Mouse (Mus musculus): ENCODE measurements at regions not wholly inside any gene's neighbourhood (a gene's known extent, or its start where the extent isn't known, plus 50 kb on each side); places are given as distances from the start of the nearest gene placed in this dataset.

DNA sequence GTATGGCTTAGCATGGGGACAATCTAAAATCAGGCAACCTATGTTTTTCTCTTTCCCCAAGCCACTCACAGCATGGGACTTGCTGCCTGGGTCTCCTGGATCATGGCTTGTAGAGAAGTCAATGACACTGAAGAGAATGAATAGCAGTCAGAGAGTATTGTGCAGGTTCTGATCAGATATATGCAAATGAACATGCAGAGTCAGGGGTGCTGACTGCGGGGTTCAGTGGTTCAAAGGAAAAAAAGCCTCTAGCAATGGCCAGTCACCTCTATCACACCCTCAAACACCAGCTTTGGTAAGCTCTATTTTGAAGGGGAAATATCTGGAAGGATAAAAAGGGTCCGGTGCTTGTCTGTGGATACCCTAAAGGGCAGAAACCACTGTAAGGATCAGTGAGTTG, 237.9 kb upstream of the Trib2 start:
- H3K4me2 ChIP-seq (ENCODE audit: low read depth, low read length) = no peak overlapping the region
- no peaks in the 10 kb centered on the region for H3K27me3 ChIP-seq (ENCODE audit: control insufficient read depth, insufficient read depth, low read length)
- no peaks in the 10 kb centered on the region for H3K36me3 ChIP-seq (ENCODE audit: control insufficient read depth, insufficient read depth, low read length)
- no peaks in the 10 kb centered on the region for H3K9me3 ChIP-seq (ENCODE audit: control insufficient read depth, low read length)
- H3K27ac ChIP-seq (ENCODE audit: low read depth, low read length) = no peak overlapping the region
- H3K9ac ChIP-seq (replicated peaks; ENCODE audit: low read depth, low read length) = no peak overlapping the region
- 85% methylated on average over 2 of the region's 2 CpGs for WGBS
- no peaks in the 10 kb centered on the region for H3K4me1 ChIP-seq (ENCODE audit: control insufficient read depth, insufficient read depth, low read length)
- H3K4me3 ChIP-seq (ENCODE audit: low read depth, low read length) = no peak overlapping the region
- no peak for ATAC-seq (ENCODE audit: low read depth)

- H3K4me1 ChIP-seq (ENCODE audit: control insufficient read depth, insufficient read depth, low read length) = no peaks in the 10 kb centered on the region
- H3K9me3 ChIP-seq (ENCODE audit: control insufficient read depth, low read length) = no peaks in the 10 kb centered on the region
- no peak overlapping the region for H3K27ac ChIP-seq (ENCODE audit: low read depth, low read length)
- H3K4me3 ChIP-seq (ENCODE audit: low read depth, low read length) = no peak overlapping the region
- WGBS = 74% methylated on average over 3 of the region's 3 CpGs
- no peak for ATAC-seq (ENCODE audit: low read depth)
- H3K9ac ChIP-seq (replicated peaks; ENCODE audit: low read depth, low read length) = no peak overlapping the region
- H3K27me3 ChIP-seq (ENCODE audit: control insufficient read depth, insufficient read depth, low read length) = no peaks in the 10 kb centered on the region
- no peaks in the 10 kb centered on the region for H3K36me3 ChIP-seq (ENCODE audit: control insufficient read depth, insufficient read depth, low read length)
- H3K4me2 ChIP-seq (ENCODE audit: low read depth, low read length) = no peak overlapping the region
Observed at GRCm38 (mm10) chr12:16053735-16054134, 237.0 kb upstream of the Trib2 start.

GRCm38 (mm10) chr12:16052998-16053397, 236.3 kb upstream of the Trib2 start:
- no peak overlapping the region for H3K9ac ChIP-seq (replicated peaks; ENCODE audit: low read depth, low read length)
- H3K4me1 ChIP-seq (ENCODE audit: control insufficient read depth, insufficient read depth, low read length) = no peaks in the 10 kb centered on the region
- no peak for ATAC-seq (ENCODE audit: low read depth)
- H3K9me3 ChIP-seq (ENCODE audit: control insufficient read depth, low read length) = no peaks in the 10 kb centered on the region
- no peaks in the 10 kb centered on the region for H3K27me3 ChIP-seq (ENCODE audit: control insufficient read depth, insufficient read depth, low read length)
- WGBS = 92% methylated on average over 1 of the region's 1 CpGs
- no peak overlapping the region for H3K27ac ChIP-seq (ENCODE audit: low read depth, low read length)
- H3K36me3 ChIP-seq (ENCODE audit: control insufficient read depth, insufficient read depth, low read length) = no peaks in the 10 kb centered on the region
- H3K4me2 ChIP-seq (ENCODE audit: low read depth, low read length) = no peak overlapping the region
- no peak overlapping the region for H3K4me3 ChIP-seq (ENCODE audit: low read depth, low read length)

DNA sequence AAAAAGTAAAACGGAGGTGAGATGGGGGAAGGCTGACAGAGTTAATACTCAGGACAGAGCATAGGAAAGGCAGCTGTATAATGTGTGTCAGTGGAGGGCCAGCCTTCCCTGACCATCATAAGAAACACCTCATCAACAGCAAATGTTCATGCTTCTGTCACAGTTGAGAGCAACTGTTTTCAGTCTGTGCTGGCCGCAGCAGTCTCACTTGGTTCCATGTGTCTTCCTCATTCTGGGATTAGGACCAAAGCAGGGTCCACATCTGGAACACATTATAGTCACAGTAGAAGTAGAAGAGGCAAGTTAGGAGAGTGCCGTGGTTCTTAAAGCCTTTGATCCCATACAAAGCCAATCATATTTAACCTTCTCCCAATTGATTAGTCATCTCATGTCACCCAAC, 235.6 kb upstream of the Trib2 start:
- Histone ChIP-seq H3K4me3 (ENCODE audit: low read depth, low read length) (no peak overlapping the region), H3K36me3 (ENCODE audit: control insufficient read depth, insufficient read depth, low read length) (no peaks in the 10 kb centered on the region), H3K4me1 (ENCODE audit: control insufficient read depth, insufficient read depth, low read length) (no peaks in the 10 kb centered on the region), H3K4me2 (ENCODE audit: low read depth, low read length) (no peak overlapping the region), H3K9ac (replicated peaks; ENCODE audit: low read depth, low read length) (no peak overlapping the region), H3K27ac (ENCODE audit: low read depth, low read length) (no peak overlapping the region), H3K27me3 (ENCODE audit: control insufficient read depth, insufficient read depth, low read length) (no peaks in the 10 kb centered on the region), H3K9me3 (ENCODE audit: control insufficient read depth, low read length) (no peaks in the 10 kb centered on the region)
- 84% methylated on average over 3 of the region's 3 CpGs for WGBS
- no peak for ATAC-seq (ENCODE audit: low read depth)

DNA sequence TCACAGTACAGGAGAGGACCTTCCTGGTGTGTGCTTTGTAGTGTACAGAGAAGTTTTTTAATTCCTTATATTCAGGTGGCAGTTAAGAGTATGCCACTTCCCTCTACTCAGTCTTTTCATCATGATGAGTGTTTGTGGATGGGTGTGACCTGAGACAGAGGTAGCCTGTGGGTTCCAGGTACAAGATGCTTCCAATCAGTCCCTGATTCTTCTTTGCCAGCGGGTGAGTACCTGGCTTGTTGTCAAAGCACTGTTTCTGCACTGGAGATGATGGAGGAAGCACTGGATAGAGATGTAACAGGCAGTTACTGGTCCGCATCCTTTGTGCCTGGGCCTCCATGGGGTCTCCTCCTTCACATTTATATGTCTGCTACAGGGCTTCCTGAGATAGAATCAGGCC, 234.7 kb upstream of the Trib2 start:
- H3K4me1 ChIP-seq (ENCODE audit: control insufficient read depth, insufficient read depth, low read length) = no peaks in the 10 kb centered on the region
- ATAC-seq (ENCODE audit: low read depth) = no peak
- H3K27ac ChIP-seq (ENCODE audit: low read depth, low read length) = no peak overlapping the region
- no peaks in the 10 kb centered on the region for H3K27me3 ChIP-seq (ENCODE audit: control insufficient read depth, insufficient read depth, low read length)
- H3K4me3 ChIP-seq (ENCODE audit: low read depth, low read length) = no peak overlapping the region
- no peaks in the 10 kb centered on the region for H3K36me3 ChIP-seq (ENCODE audit: control insufficient read depth, insufficient read depth, low read length)
- 95% methylated on average over 2 of the region's 2 CpGs for WGBS
- H3K9ac ChIP-seq (replicated peaks; ENCODE audit: low read depth, low read length) = no peak overlapping the region
- H3K4me2 ChIP-seq (ENCODE audit: low read depth, low read length) = no peak overlapping the region
- no peaks in the 10 kb centered on the region for H3K9me3 ChIP-seq (ENCODE audit: control insufficient read depth, low read length)

DNA sequence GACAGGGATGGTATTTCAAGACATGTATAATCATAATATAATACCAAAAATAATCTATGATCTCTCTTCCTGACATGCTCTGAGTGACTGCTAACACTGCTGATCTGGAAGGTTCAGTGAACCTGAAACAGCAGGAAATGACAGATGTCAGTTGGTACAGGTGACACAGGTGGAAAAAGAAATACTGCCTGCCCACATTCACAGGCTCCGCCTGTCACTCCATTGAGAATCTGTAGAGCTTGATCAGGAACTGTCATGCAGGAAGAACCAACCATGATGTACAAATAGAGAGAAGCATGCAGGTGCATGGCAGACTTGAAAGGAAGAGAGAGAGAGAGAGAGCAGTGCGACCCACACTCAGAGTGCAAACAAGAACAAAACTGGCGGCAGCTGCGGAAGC, 232.8 kb upstream of the Trib2 start:
- H3K27ac ChIP-seq (ENCODE audit: low read depth, low read length) = no peak overlapping the region

DNA sequence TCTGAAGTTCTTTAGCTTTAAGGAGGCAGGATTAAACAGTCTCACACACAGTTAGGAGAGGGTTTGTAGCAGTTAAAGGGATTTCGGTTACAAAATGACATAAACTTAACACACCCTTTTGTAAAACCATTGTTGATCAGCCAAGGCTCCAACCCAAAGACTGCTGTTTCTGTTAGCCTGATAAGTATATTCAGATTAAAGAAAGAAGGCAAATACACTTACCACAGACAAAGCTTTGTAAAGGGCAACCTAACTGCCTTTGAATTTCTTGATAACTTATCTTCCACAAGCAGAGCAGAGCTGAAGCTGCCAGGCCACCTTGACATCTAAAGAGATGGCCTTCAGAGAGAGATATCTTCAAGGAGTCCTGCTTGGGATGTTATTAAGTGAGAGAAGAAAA, 229.9 kb upstream of the Trib2 start:
- Histone ChIP-seq H3K27ac (ENCODE audit: low read depth, low read length) (no peak overlapping the region), H3K4me3 (ENCODE audit: low read depth, low read length) (no peak overlapping the region), H3K9ac (replicated peaks; ENCODE audit: low read depth, low read length) (no peak overlapping the region), H3K36me3 (ENCODE audit: control insufficient read depth, insufficient read depth, low read length) (no peaks in the 10 kb centered on the region), H3K27me3 (ENCODE audit: control insufficient read depth, insufficient read depth, low read length) (no peaks in the 10 kb centered on the region), H3K9me3 (ENCODE audit: control insufficient read depth, low read length) (no peaks in the 10 kb centered on the region), H3K4me2 (ENCODE audit: low read depth, low read length) (no peak overlapping the region), H3K4me1 (ENCODE audit: control insufficient read depth, insufficient read depth, low read length) (no peaks in the 10 kb centered on the region)
- no peak for ATAC-seq (ENCODE audit: low read depth)
- 100% methylated on average over 1 of the region's 1 CpGs for WGBS

More for the DNA sequence above, 232.8 kb upstream of the Trib2 start:
- H3K9me3 ChIP-seq (ENCODE audit: control insufficient read depth, low read length) = no peaks in the 10 kb centered on the region
- WGBS = 65% methylated on average over 4 of the region's 4 CpGs
- ATAC-seq (ENCODE audit: low read depth) = no peak
- H3K4me3 ChIP-seq (ENCODE audit: low read depth, low read length) = no peak overlapping the region
- H3K36me3 ChIP-seq (ENCODE audit: control insufficient read depth, insufficient read depth, low read length) = no peaks in the 10 kb centered on the region
- H3K4me1 ChIP-seq (ENCODE audit: control insufficient read depth, insufficient read depth, low read length) = no peaks in the 10 kb centered on the region
- no peaks in the 10 kb centered on the region for H3K27me3 ChIP-seq (ENCODE audit: control insufficient read depth, insufficient read depth, low read length)
- H3K4me2 ChIP-seq (ENCODE audit: low read depth, low read length) = no peak overlapping the region
- H3K9ac ChIP-seq (replicated peaks; ENCODE audit: low read depth, low read length) = no peak overlapping the region

DNA sequence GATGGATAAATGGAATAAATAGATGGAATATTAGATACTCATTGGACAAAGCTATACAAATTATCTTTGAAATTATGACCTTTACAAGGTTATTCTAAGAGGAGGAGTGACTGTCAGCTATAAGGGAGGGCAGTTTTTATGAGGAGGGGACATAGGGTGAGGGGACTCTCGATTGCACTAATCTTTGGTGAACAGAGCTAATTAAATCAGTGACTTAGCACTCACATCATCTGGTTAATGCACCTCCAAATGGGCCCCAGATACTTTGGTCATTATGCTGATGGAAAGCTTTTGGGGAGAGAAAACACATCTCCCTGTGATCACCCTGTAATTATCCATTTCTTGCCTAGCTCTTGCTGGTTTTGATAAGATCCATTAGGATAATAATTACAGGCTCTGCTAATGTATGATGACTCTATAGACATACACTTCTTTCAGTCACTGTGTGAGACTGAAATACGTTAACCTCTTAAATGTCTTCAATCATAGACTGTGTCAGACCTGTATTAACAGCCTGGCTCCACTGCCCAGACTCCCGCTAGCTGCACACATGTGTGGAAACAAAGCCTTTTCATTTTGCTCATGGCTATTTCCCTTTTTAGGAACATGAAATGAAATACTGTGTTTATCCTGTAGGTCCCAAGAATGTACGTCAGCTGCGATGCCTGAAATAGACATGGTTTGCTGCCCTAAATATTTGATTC, 229.2 kb upstream of the Trib2 start:
- WGBS = 53% methylated on average over 5 of the region's 5 CpGs
- Histone ChIP-seq H3K27ac (ENCODE audit: low read depth, low read length) (no peak overlapping the region), H3K4me2 (ENCODE audit: low read depth, low read length) (no peak overlapping the region), H3K9ac (replicated peaks; ENCODE audit: low read depth, low read length) (no peak overlapping the region), H3K4me3 (ENCODE audit: low read depth, low read length) (no peak overlapping the region), H3K4me1 (ENCODE audit: control insufficient read depth, insufficient read depth, low read length) (no peaks in the 10 kb centered on the region), H3K36me3 (ENCODE audit: control insufficient read depth, insufficient read depth, low read length) (no peaks in the 10 kb centered on the region), H3K27me3 (ENCODE audit: control insufficient read depth, insufficient read depth, low read length) (no peaks in the 10 kb centered on the region), H3K9me3 (ENCODE audit: control insufficient read depth, low read length) (no peaks in the 10 kb centered on the region)
- peak; percentile 65; the same call in 1 of the 2 replicates for ATAC-seq (ENCODE audit: low read depth)

GRCm38 (mm10) chr12:16043466-16044214, 226.9 kb upstream of the Trib2 start:
- Histone ChIP-seq H3K36me3 (ENCODE audit: control insufficient read depth, insufficient read depth, low read length) (no peaks in the 10 kb centered on the region), H3K9ac (replicated peaks; ENCODE audit: low read depth, low read length) (no peak overlapping the region), H3K9me3 (ENCODE audit: control insufficient read depth, low read length) (no peaks in the 10 kb centered on the region), H3K27ac (ENCODE audit: low read depth, low read length) (no peak overlapping the region), H3K4me1 (ENCODE audit: control insufficient read depth, insufficient read depth, low read length) (no peaks in the 10 kb centered on the region), H3K27me3 (ENCODE audit: control insufficient read depth, insufficient read depth, low read length) (no peaks in the 10 kb centered on the region), H3K4me2 (ENCODE audit: low read depth, low read length) (no peak overlapping the region), H3K4me3 (ENCODE audit: low read depth, low read length) (no peak overlapping the region)
- WGBS = 93% methylated on average over 8 of the region's 8 CpGs
- ATAC-seq (ENCODE audit: low read depth) = no peak

Measured in neural tube, embryonic 14.5 days (tissue).